ENCODE assay signal across 10 mouse cellular contexts in genomic region chr13:116304713-116305470, GRCm38 (mm10). TPM values are rescaled to one million over a fixed set of nuclear protein-coding genes. Genes with fewer than 3 reads are reported as not detected.
A peak's percentile ranks its signal among the peaks of the same experiment; 100 is the strongest.
DNase-seq lines count a peak whose midpoint lies in the region; ATAC-seq and TF ChIP-seq lines count a peak whose summit lies in the region.
"Had no signal": no experiment of that assay in that cellular context is flagged by ENCODE, and none has a peak within 500 bp of the region (broad histone marks: within the 10 kb centered on the region; RNA-seq: fewer than 3 reads in every experiment).

No protein-coding gene starts in this region.

- intact Hi-C loops in left cerebral cortex, postnatal 25 days (cut with DNase I): no loop called here

- no peak overlapping the region for H3K27ac ChIP-seq in midbrain, embryonic 10.5 days (replicated peaks)
- no peak overlapping the region for H3K27ac ChIP-seq in midbrain, postnatal 0 days (ENCODE audit: low read depth, low read length)
- no peak overlapping the region for H3K27ac ChIP-seq in limb, embryonic 13.5 days
- 0 out of 2 replicates have a peak overlapping the region, but pooled peaks have one; percentile 42 for H3K27ac ChIP-seq in stomach, embryonic 16.5 days (ENCODE audit: low read length)
- H3K27ac ChIP-seq: liver, embryonic 13.5 days had no signal

- TF ChIP-seq CTCF in midbrain, postnatal 0 days (IDR thresholded peaks at IDR 0.05): no peak

- no peaks in the 10 kb centered on the region for H3K36me3 ChIP-seq in midbrain, embryonic 10.5 days
- H3K36me3 ChIP-seq in midbrain, postnatal 0 days (ENCODE audit: insufficient read depth, low read length): no peaks in the 10 kb centered on the region
- H3K36me3 ChIP-seq in limb, embryonic 13.5 days: no peaks in the 10 kb centered on the region
- no peaks in the 10 kb centered on the region for H3K36me3 ChIP-seq in stomach, embryonic 16.5 days (ENCODE audit: control insufficient read depth, insufficient read depth, low read length)
- H3K36me3 ChIP-seq: liver, embryonic 13.5 days had no signal

- H3K9ac ChIP-seq in midbrain, postnatal 0 days (replicated peaks; ENCODE audit: low read length, poor library complexity, severe bottlenecking): no peak overlapping the region
- H3K9ac ChIP-seq in limb, embryonic 13.5 days: no peak overlapping the region
- H3K9ac ChIP-seq in stomach, embryonic 16.5 days (ENCODE audit: low read length): peak overlapping the region; percentile 52
- H3K9ac ChIP-seq: liver, embryonic 13.5 days had no signal

- peaks cover 100% of the 10 kb centered on the region for H3K27me3 ChIP-seq in midbrain, embryonic 10.5 days (ENCODE audit: low read depth, poor library complexity, severe bottlenecking)
- peaks cover 73% of the 10 kb centered on the region for H3K27me3 ChIP-seq in midbrain, postnatal 0 days (ENCODE audit: insufficient read depth, low read length)
- peaks cover 94% of the 10 kb centered on the region for H3K27me3 ChIP-seq in limb, embryonic 13.5 days
- peaks cover 40% of the 10 kb centered on the region for H3K27me3 ChIP-seq in stomach, embryonic 16.5 days (ENCODE audit: control insufficient read depth, insufficient read depth, low read length)

- WGBS in midbrain, embryonic 10.5 days: under 1% methylated on average over 25 of the region's 25 CpGs
- 1% methylated on average over 25 of the region's 25 CpGs for WGBS in midbrain, postnatal 0 days
- WGBS in limb, embryonic 13.5 days: 2% methylated on average over 25 of the region's 25 CpGs
- WGBS in stomach, embryonic 16.5 days: 10% methylated on average over 25 of the region's 25 CpGs

- no peak for ATAC-seq in midbrain, postnatal 0 days (ENCODE audit: low FRiP score)
- ATAC-seq in limb, embryonic 13.5 days (ENCODE audit: low FRiP score, low read depth): no peak
- ATAC-seq in stomach, embryonic 16.5 days (ENCODE audit: insufficient read depth, low FRiP score): no peak

- no peak overlapping the region for H3K4me2 ChIP-seq in midbrain, postnatal 0 days (ENCODE audit: low read depth, low read length, poor library complexity, severe bottlenecking)
- peak overlapping the region; percentile 44 for H3K4me2 ChIP-seq in limb, embryonic 13.5 days (replicated peaks)
- peak overlapping the region; percentile 42 for H3K4me2 ChIP-seq in stomach, embryonic 16.5 days (ENCODE audit: low read depth, low read length)
- H3K4me2 ChIP-seq: liver, embryonic 13.5 days had no signal

- H3K9me3 ChIP-seq in midbrain, embryonic 10.5 days (replicated peaks): no peaks in the 10 kb centered on the region
- no peaks in the 10 kb centered on the region for H3K9me3 ChIP-seq in midbrain, postnatal 0 days (ENCODE audit: low read length)
- no peaks in the 10 kb centered on the region for H3K9me3 ChIP-seq in limb, embryonic 13.5 days
- no peaks in the 10 kb centered on the region for H3K9me3 ChIP-seq in stomach, embryonic 16.5 days (replicated peaks; ENCODE audit: control insufficient read depth, low read length)
- H3K9me3 ChIP-seq: liver, embryonic 13.5 days had no signal

- peaks cover 27% of the 10 kb centered on the region for H3K4me1 ChIP-seq in midbrain, embryonic 10.5 days
- H3K4me1 ChIP-seq in midbrain, postnatal 0 days (ENCODE audit: insufficient read depth, low read length): no peaks in the 10 kb centered on the region
- H3K4me1 ChIP-seq in limb, embryonic 13.5 days: peaks cover 15% of the 10 kb centered on the region; the same call in 1 of the 2 replicates
- H3K4me1 ChIP-seq in stomach, embryonic 16.5 days (ENCODE audit: control insufficient read depth, insufficient read depth, low read length): 0 out of 2 replicates have a peak, but pooled peaks cover 5% of the 10 kb centered on the region

- H3K4me3 ChIP-seq in midbrain, embryonic 10.5 days: peak overlapping the region; percentile 24; the same call in 1 of the 2 replicates
- H3K4me3 ChIP-seq in midbrain, postnatal 0 days (ENCODE audit: low read depth, low read length): no peak overlapping the region
- peak overlapping the region; percentile 12; the same call in 1 of the 2 replicates for H3K4me3 ChIP-seq in limb, embryonic 13.5 days
- H3K4me3 ChIP-seq in stomach, embryonic 16.5 days (replicated peaks; ENCODE audit: low read length): peak overlapping the region; percentile 26
- H3K4me3 ChIP-seq: liver, embryonic 13.5 days had no signal

- DNase-seq in cerebellum, postnatal 14 days: peak; percentile 15 to 21
- no peak for DNase-seq in cerebellum, postnatal 25 days
- peak; percentile 60 for DNase-seq in midbrain, embryonic 10.5 days (ENCODE audit: low spot score)
- DNase-seq in midbrain, postnatal 0 days (ENCODE audit: low spot score): no peak
- no peak for DNase-seq in left cerebral cortex, postnatal 25 days (ENCODE audit: low spot score in 2 of 2)
- DNase-seq in testis, postnatal 14 days (ENCODE audit: low spot score): no peak
- DNase-seq: kidney, postnatal 14 days; liver, embryonic 13.5 days had no signal

RNA-seq across cellular contexts. Expression of gene Isl1, which starts 4.6 kb away (rescaled TPM):
- 16.4 and 20.7 TPM in 2 replicates for polyA plus RNA-seq in midbrain, embryonic 10.5 days (2016; fragmentation: Nextera tagmentation; extraction: Ambion mirVana)
- total RNA-seq in midbrain, postnatal 0 days (2014; rRNA removed): 6.8 and 12.3 TPM in 2 replicates
- polyA plus RNA-seq in midbrain, postnatal 0 days (2015; fragmentation: Nextera tagmentation; extraction: Ambion mirVana): 13.2 and 25.8 TPM in 2 replicates
- 5.1 and 6.9 TPM in 2 replicates for polyA plus RNA-seq in limb, embryonic 13.5 days (2015; fragmentation: Nextera tagmentation; extraction: Ambion mirVana)
- polyA plus RNA-seq in stomach, embryonic 16.5 days (2015; fragmentation: Nextera tagmentation; extraction: Ambion mirVana): 31.6 and 33.6 TPM in 2 replicates
- total RNA-seq in left cerebral cortex, postnatal 25 days (2021): 1 to 10 TPM in 1 of 2 experiments, under 1 TPM in 1; 0.46 to 2.7 TPM

Comparison
In these comparisons a context has a peak if more than half of its experiments do, and no peak if none do; other contexts are left out.
1. DNase-seq: peak in cerebellum, postnatal 14 days (2 of 2) and midbrain, embryonic 10.5 days (single experiment); none in cerebellum, postnatal 25 days (0 of 2), midbrain, postnatal 0 days (single experiment), left cerebral cortex, postnatal 25 days (0 of 2) and testis, postnatal 14 days (single experiment).